Mouse (Mus musculus) layer of hippocampus, adult 11-12 months (tissue): ENCODE data around the gene Crocc2.

Source experiments
- DNase-seq: peaks from one replicate; pipeline ENCODE4 v3.0.0; 2022; ENCODE audit warnings: low spot score

Gene Crocc2

GRCm38 (mm10) chr1:93275561-93275960 is 107.0 kb downstream of the Crocc2 start:
- no peak for DNase-seq

- no peak for DNase-seq
These were observed 108.5 kb downstream of the Crocc2 start for GRCm38 (mm10) chr1:93277041-93277440.
